Mouse (Mus musculus): ENCODE measurements at regions not wholly inside any gene's neighbourhood (a gene's known extent, or its start where the extent isn't known, plus 50 kb on each side); places are given as distances from the start of the nearest gene placed in this dataset.

DNA sequence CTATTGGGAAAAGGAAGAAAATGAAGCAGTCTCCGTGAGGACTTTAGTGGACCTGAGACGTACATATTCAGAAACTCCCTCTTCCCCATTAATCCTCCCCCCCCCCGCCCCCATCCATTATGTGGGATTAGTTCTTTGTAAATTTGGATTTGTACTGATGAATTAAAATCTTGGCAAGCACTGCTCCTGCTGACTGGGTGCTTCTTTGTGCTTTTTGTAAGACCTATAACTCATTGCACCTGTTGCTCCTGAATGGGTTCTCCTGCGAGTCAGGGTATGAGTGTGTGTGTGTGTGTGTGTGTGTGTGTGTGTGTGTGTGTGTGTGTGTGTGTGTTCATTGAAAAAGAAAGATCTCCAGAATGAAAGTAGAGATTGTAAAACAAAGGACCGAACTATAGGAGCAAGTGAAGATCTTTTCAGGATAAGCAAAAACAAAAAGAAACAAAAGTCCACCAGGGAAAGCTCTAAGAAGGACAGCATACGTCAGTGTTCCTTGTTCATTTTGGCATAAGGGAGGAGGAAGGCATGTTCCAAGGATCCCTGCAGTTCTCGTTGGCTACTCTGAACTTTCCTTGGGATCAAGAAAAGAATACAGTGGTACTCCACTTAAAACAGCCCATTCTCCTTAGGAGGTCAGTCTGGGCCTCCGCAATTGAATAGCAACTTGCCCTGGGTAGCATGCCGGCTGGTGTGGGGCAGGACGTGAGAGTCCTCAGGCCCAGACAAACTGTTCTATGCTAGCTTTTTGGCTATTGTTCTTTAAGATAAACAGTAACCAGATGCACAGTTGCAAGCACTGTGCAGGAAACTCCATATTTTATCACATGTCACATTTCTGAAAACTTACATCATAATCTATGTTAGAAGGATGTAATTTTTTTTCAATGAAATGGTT lies 131.9 kb upstream of the Zfp462 start:
- DNase-seq (ENCODE audit: low spot score in 2 of 2) = no peak

DNA sequence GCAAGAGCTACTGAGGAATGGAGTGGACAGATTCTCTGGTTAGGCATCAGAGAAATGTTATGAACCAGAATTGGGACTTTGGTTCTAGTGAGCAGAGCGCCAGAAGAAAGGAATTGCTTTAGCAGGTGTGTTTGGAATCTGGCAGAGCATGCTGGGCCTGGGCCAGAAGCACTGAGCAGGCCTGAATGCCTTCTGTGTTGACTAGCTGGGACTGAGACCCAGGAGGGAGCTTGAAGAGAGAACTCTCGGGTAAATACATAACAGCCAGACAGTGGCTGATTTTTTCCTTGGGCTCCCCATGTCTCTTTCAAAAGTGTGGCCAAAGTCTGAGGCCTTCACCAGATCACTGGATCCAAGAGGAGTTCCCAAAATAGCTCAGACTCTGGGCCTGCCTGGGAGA lies 107.5 kb upstream of the Zfp462 start:
- no peak for DNase-seq (ENCODE audit: low spot score in 2 of 2)

DNA sequence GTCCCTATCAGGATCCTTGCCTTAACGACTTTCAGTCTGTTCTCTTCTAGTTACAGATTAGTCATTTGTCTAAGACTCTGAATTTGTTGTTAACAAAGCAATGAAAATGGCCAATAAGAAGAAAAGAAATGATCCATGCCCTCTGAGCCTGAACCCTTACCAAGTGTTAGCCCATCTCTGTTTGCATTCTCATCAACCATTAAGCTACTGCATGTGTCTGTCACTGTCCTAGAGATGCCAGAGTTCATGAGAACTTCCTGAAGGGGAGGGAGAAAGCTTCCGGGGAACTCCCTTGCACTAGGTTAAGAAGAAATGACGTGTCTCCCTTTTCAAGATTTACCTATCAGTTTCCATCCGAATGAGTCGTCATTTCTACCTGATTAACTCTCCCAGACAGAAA lies 106.7 kb upstream of the Zfp462 start:
- no peak for DNase-seq (ENCODE audit: low spot score in 2 of 2)

DNA sequence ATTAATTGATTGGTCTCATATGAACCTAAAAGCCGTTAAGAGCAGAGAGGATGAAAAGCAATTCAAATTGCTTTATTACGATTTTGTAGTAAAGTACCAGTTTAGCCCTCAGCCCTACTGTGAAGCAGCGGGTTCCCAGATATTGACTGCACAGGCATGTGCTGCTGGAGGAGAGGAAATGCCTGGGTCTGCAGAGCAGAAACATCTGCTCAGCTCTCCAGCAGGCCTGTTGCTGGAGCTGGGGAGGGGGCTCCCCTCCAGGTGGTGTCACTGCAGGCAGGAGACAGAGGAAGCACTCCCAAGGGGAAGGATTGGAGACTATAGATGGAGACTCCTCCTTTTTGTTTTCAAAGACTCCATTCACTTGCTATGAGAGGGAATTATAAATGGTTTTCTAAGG lies 106.1 kb upstream of the Zfp462 start:
- DNase-seq (ENCODE audit: low spot score in 2 of 2) = no peak

DNA sequence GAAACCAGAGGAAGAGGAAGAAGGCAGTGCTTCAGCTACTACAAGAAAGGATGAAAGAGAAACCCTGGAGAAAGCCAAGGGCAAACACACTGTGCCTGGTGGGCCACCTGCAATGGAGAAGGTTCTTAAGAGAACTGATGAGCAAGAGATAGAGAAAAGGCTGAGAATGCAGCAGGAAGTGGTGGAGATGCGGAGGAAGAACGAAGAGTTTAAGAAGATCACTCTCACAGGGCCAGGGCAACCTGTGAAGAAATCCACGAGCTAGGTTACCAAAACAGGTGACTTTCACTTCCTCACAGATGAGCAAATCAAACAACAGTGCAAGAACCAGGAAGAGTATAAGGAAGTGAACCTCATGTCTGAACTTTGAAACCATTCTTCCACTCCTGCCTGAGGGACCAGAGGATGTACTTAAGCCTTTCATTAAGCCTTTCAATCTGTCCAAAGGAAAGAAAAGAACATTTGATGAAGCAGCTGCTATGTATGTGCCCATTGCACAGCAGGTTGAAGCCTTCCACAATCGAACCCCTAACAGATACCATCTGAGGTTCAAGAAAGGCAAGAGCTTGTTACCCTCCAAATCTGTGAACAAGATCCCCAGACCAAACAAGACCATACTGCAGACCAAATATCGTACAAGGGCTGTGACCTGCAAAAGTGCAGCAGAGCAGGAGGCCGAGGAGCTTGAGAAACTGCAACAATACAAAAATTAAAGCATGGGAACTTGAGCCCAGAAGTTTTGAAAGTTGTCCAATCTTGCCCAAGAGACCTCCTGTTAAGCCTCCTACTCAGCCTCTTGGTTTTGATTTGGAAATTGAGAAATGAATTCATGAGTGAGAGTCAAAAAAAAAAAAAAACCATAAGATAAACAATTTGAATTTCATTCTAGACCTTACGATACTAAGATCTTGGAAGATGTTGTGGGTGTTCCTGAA lies 91.6 kb upstream of the Zfp462 start:
- no peak for DNase-seq (ENCODE audit: low spot score in 2 of 2)

DNA sequence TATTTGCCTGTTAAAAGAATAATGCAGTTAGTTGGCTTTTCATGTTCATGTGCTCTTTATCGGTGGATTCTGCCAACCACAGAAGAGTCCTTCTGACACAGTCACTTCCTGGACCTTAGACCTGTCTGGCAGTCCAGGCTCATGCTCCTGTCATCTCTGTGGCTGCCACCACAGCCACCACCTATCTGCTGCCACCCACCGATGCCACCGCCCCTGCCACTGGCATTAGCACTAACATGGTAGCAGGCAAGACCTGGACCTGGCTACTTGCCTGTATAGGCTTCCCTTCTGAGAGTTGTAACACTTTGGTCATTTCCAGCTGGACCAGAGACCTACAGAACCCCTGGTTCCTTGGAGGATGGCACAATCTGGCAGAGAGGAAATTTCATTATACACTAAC lies 86.2 kb upstream of the Zfp462 start:
- no peak for DNase-seq (ENCODE audit: low spot score in 2 of 2)

DNA sequence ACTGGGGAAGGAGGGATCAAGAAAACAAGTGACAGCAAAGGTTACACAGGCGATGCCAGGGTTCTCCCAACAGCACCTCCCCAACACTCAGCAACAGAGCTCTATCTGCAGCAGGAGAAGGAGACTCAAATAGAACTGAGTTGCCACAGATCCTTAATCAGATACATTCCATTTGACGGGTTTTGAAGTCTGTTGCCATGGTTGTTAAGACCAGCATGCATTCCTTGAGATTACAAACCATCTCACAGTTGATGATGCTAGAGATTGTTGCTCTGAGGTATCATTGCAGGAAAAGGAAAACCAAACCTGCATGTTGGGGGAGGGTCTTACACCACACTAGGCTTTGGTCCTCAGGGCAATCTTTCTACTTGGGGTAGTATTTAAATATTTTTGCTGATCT lies 78.8 kb upstream of the Zfp462 start:
- no peak for DNase-seq (ENCODE audit: low spot score in 2 of 2)

DNA sequence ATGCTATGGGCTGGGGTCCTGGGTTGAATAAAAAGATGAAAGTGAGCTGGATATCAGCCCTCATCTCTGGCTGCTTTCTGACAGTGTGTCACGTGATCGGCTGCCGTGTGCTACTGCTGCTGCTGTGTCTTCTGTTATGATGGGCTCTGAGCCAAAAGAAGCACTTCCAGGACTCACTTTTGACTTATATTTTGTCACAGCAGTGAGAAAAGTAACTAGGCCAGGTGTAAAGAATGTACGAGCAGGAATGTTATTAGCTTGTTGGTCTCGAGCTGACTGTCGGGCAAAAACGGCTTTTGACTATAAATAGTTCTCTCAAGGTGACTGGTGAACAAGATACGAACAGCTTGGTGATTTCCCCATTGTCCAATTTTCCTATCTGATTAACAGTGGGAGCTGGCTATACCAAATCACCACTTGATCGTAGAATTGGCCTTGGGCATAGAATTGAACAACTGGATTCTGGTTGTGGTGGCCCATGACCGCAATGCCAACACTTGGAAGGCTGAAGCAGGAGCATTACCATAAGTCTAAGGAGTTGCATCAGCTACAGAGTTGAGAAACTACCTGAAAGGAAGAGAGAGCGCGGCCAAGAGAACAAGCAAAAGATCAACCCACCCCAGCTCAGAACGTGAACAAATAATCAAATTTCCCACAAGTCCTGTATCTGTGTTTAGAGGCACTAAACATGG lies 70.6 kb upstream of the Zfp462 start:
- no peak for DNase-seq (ENCODE audit: low spot score in 2 of 2)

DNA sequence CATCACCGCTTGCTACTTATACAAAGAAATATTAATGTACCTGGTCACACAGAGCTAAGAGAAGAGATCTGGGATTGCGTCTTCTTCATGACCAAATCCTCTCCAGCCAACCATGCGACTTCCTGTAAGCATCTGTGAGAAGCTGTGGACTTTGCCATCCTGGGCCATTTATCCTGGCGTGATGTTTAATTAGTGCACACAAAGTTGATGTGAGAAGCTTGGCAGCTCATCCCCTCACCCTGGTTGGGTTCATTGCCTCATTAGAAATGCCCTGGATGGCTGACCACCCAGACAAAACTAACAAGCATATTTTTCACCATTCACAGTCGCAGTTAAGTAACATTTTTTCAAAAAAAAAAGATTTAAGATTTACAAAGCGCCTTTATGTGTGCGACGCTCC lies 69.3 kb upstream of the Zfp462 start:
- no peak for DNase-seq (ENCODE audit: low spot score in 2 of 2)

DNA sequence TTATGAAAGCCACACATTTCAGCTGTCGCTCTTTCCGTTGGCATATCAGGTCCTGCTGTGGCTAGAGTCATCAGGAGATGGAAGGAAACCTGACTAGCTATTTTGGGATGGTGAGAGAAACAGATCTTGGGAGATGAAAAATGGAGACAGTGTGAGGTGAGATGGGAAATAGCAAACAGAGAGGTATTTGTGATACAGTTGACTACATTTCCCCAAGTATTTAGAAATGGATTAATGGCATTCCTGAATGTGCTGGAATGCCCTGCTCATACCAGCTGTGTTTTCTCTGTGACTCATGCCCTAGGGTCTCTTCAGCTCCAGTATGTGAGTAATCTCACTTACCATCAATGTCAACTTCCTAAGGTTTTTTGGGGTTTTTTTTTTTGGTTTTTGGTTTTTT lies 67.5 kb upstream of the Zfp462 start:
- no peak for DNase-seq (ENCODE audit: low spot score in 2 of 2)

DNA sequence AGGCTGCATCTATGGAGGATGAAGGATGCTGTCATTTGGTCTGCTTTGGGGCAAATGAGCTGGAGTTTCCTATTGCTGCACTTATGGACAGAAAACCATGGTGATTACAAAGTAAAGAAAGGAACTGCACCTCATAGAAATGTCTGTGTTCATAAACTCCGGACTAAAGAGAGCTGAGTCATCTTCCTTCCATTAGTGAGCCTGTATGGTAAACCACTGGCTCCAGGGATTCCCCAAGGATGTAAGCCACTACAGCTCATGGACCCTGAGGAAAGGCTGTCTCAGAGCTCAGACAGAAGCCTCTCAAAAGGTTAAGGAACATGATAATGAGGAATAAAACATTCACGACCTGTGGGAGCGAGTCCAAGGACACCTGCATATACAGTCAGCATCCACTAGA lies 66.3 kb upstream of the Zfp462 start:
- DNase-seq (ENCODE audit: low spot score in 2 of 2) = no peak

DNA sequence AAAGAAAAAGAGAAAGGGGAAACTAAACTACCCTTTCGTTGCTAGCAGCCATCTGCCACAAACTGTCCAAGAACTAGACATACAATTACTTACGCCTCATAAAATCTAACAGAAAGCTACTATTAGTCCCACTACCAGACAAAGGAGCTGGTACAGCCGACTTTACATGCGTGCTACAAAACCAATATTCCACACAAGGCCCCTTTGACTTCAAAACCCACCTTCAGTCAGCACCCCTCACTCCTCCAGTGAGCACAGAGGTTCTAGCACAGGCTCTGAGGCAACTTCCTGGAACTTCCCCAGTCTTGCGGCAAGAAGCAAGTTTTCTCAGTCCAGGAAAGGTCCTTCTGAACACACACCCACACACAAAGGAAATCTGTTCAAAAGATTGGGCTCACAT lies 51.6 kb upstream of the Zfp462 start:
- no peak for DNase-seq (ENCODE audit: low spot score in 2 of 2)
